Mouse (Mus musculus) liver, postnatal 0 days (tissue): Measurements from ENCODE around the gene Jakmip3.

Source experiments
- CTCF ChIP-seq: sonication (generic); IDR thresholded peaks from 2 replicates; pipeline ENCODE4 v1.5.1; 2016; ENCODE audit warnings: antibody characterized with exemption, low read depth
- EP300 ChIP-seq: IDR thresholded peaks from 2 replicates; pipeline ENCODE4 v1.6.1; 2016; ENCODE audit warnings: antibody characterized with exemption, low read depth, mild to moderate bottlenecking

- TF ChIP-seq EP300, result no peak
- no peak for TF ChIP-seq CTCF
These were observed 179.2 kb downstream of the Jakmip3 start for GRCm38 (mm10) chr7:139119775-139120153.
